Mouse (Mus musculus) mouse trophoblast stem cell (cell line): ENCODE results near the gene Tmem203.

ENCODE experiments used
- in situ Hi-C, 2 experiments: fragments of 300-500 bp; cut with MseI, MboI; formaldehyde crosslinking; loops; 2 replicates in 1 of 2; 3 replicates in 1 of 2; pipeline ENCODE4 v1.15.1; 2025

The Tmem203 gene

DNA sequence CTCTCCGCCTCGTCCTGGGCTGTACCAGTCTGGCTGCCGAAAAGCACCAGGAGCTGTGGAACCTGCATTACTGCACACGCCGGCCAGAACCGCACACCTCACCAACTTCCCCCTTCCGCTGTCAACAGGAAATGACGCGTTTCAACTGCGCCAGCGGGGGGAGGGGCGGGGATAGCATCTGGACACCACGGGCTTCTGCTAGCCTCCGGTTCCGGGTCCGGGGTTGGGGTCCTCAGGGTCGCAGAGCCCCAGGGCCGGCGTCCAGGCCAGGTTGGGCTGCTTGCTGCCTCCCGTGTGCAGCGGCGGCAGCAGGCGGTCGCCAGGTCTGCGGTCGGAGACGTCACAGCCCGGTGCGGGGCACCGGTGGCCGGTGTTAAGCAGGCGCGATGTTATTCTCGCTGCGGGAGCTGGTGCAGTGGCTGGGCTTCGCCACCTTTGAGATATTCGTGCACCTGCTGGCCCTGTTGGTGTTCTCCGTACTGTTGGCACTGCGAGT lies at the start of gene Tmem203:
TSS of gene Tmem203 (plus strand) at position 156 of the 496 bp plus-strand sequence.
- in situ Hi-C loops = no loop called here

DNA sequence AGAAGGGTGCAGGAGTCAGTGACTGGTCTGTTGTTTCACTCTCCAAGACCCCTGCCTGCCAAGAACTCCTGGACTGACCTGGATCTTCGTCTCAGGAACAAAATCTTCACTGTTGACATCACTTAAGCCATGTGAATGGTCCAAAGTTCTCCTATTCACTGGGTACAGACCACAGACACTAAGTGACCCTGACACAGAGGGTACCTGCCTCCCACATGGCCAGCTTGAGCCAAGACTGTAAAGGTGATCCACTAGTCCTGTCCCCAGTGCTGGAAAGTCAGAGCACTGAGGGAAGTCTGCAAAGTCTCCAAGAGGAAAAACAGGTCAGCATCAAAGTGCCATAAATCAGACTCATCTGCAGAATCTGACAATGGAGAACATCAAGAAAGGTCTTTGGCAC lies 47.6 kb upstream of the Tmem203 start:
- in situ Hi-C loops = no loop called here

DNA sequence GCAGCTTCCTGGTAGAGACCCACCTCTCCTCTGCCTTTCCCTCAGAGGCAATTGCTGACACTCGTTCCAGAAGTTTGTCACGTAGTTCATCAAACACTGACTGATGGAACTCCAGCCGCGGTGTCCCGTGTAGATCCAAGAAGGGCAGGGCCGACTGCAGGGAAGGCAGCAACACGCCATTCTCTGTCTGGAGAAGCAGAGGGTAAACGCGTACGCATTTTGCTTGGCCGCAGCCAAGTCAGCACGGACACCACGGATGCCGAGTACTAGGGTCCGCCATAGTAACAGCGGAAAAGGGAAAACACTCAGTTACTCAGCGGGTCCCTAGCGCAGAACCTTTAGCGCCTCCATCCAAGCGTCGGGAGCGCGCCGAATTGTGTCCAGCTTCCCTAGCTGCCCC lies 44.6 kb upstream of the Tmem203 start:
- in situ Hi-C loops = no loop called here

DNA sequence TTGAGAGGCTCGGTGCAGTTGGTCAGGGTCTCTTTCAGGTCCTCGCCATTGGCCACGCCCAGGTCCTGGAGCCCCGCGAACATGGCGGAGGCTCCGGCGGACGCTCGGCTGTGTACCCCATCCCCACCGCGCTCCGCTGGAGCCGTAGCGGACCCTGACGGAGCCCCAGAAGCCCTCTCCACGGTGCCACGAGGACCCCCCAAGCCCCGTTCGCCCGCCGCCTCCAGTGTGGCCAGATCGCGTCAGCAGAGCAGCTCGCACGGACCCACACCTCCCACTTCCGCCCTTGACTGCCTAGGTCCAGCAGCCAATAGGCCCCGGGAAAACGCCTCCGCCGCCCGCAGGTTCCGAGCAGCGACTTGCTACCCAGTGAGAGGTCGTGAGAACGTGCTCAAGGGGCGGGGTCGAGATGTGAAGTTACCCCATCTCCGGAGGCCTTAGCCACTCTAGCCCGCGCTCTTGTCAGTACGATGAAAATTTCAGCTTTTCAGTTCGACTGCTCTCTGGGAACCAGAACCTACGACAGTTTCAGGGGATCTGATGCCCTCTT lies 44.0 kb upstream of the Tmem203 start, which contains the start of gene Nelfb:
TSS of gene Nelfb (minus strand) at position 369 of the 550 bp plus-strand sequence.
- in situ Hi-C loops = no loop called here

DNA sequence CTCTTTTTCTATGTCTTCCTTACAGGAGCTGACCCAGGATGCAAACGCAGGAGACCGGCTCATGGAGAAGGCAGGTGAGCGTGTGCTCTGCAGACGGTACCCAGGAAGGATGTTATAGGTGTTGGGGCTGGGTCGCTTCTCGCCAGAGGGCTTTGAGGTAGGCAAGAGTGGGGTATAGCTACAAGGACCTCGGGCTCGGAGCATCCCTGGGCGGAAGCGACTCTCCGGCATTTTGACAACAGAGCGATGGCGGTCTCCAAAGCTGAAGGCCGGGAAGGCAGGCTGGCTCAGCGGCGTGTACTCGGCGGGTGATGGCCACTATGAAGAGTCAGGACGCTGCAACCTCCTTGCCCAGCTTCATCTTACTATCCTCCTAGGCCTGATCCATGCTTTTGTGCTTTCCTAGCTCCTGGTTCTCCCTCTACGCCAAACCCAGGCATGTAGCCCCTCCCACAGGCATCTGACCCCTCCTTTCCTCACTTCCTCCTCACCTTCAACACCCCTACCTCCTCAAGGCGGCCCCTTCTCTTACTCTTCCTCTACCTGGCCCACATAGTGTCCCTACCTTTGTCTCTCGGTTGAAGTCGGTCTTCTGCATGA lies 41.9 kb upstream of the Tmem203 start:
- in situ Hi-C loops = no loop called here

DNA sequence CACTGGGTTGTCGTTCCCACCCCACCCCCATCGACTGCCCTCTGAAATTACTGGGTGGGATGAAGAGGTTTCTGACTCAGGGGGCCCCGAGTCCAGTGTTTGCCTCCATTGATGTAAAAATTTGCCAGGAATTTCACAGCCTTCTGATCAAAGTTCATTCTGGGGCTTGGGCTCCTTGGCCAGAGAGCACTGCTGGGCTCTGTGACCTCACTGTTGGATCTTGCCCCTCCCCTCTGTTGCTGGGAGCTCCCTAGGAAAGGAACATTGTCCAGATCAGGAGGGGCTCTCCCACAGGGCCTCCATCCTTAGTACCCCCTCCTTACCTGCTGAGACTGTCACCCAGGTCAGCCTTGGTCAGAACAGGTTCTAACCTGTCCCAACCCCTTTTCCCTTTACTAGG lies 40.8 kb upstream of the Tmem203 start, which contains the start of gene Stpg3:
TSS of gene Stpg3 (minus strand) at position 194 of the 400 bp plus-strand sequence.
- in situ Hi-C loops = no loop called here

DNA sequence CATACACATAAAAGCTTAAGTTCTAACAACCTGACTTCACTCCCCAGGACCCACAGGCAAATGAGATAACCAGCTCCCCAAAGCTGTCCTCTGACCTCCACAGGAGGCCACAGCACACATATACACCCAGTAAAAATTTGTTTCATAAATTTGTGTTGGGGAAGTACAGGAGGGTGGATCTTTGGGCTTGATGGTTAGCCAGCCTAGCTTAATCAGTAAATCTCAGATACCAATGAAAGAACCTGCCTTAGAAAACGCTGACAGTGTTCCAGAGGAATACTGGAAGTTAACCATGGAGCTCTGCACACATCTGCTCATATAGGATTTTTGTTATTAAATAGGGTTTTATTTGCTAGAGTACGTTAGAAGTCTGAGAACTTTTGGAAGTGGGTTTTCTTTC lies 37.6 kb upstream of the Tmem203 start:
- in situ Hi-C loops = no loop called here

DNA sequence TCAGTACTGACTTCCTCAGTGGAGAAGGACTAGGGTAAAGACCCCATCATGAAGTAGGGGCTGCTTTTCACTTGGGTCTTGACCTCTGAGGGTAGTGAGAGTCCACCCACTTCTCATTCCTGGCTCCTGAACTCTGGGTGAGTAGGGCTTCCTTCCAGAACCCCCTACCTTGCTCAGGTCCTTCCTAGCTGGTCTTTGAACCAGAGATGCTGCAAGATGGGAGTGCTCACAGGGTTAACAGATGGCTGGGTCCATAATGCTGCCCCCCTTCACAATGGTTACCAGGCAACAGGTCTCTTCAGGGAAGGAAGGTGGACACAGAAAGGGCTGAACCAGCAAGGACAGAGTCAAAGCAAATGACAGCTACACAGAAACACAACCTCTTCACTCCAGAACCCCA lies 36.8 kb upstream of the Tmem203 start, which contains the start of gene Fam166a:
TSS of gene Fam166a (plus strand) at position 301 of the 400 bp plus-strand sequence.
- in situ Hi-C loops = no loop called here

DNA sequence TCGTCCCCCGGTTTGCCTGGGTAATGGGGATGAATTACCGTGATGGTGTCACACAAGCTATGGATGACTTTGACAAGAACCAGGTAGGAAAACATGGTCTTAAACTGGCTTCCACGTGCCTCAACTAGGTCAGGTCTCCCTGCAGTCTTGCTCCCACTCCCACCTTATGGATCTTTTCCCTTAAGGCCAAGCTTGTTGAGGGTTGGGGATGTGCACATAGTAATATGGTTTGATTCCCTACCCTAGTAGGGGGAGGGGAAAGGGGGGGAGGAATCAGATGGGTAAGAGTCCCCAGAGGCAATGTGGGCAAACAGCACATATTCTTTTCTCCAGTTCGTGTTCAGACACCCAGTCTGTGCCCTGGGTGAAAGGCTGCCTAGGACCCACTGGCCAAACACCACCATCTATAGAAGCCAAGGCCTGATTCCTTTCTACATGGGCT lies 33.9 kb upstream of the Tmem203 start:
- in situ Hi-C loops = no loop called here

DNA sequence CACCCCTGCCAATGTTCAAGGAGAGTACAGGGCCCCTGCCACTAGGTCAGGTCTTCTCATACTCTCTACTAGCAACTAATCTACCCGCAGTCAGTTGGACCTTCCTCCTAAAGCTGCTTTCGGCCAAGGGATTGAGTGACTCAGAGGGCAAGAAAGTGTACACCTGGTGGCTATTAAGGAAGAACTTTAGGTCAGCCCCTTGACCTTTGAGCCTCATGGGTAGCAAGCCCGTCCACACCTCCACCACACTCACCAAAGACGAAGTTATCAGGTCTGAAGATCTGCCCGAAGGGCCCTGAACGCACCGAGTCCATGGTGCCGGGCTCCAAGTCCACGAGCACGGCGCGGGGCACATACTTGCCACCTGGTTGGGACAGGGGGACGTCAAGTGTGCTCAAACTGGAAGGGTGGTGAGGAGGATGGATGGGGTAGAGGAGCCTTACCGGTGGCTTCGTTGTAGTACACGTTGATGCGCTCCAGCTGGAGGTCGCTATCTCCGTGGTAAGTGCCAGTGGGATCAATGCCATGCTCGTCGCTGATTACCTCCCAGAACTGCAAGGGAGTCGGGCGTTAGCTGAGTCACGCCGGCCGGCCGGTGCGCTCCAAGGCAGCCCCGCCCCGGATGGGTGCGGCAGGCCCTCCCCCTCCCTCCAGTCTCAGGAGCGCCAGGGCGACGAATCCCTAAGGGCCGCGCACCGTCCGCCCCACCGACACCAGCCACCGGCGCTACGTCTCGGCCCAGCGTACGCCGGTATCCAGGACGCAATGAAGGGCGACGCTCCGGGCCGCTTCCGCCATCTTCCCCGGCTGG lies 31.4 kb upstream of the Tmem203 start:
- in situ Hi-C loops = no loop called here

DNA sequence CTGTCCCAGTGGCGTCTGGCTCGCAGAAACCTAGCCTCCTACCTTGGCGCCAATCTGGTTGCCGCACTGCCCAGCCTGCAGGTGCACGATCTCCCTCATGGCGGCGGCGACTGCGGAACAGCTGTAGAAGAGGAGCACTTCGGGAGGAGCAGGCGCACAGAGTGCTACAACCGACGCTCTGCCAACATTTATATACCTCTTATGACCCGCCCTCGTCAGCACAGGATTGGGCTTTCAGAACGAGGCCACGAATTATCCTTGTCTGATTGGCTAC lies 30.8 kb upstream of the Tmem203 start, which contains the start of gene Tubb4b:
TSS of gene Tubb4b (minus strand) at position 211 of the 274 bp plus-strand sequence.
- in situ Hi-C loops = no loop called here

DNA sequence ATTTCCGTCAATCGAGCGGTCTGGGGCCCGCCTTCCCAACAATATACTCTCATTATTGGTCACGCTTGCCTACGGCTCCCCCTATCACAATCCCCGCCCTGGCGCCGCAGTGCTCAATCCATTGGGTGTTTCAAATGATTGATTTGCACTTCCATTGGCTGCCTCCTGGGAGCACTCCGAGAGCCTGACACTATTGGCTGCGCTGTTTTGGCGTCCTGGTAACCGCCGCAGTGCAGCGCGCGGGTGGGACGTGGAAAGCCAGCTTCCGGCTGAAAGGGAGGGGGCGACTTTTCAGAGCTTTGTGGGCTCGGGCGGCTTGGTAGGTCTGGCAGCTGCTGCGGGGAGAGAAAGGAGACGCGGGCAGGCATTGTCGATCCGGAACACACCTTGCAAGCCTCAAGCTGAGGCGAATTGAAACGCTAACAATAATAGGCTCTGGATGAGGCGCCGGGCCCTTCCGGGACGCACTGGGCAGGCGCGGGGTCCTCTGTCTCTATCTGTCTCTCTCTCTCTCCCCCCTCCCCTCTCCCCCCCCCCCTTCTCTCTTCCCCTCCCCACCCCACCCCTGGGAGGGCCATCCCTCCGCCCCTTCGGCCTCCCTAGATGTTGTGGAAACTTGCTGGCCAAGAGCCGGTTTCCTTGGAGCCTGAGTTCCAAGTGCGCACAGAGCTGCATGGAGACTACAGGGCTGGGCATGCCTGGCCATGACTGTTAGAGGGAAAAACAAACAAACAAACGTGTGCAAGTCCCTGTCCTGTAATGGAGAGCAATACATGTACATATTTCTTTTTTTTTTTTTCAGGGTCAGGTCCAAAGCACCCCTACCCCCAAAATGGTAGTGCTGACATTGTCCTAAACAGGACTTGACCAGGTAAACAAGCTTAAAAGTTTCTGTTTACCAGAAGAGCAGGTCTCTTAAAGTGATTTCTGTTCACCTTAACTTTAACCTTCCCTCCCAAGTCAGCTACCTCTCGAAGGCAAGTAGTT lies 30.2 kb upstream of the Tmem203 start:
- in situ Hi-C loops = no loop called here

DNA sequence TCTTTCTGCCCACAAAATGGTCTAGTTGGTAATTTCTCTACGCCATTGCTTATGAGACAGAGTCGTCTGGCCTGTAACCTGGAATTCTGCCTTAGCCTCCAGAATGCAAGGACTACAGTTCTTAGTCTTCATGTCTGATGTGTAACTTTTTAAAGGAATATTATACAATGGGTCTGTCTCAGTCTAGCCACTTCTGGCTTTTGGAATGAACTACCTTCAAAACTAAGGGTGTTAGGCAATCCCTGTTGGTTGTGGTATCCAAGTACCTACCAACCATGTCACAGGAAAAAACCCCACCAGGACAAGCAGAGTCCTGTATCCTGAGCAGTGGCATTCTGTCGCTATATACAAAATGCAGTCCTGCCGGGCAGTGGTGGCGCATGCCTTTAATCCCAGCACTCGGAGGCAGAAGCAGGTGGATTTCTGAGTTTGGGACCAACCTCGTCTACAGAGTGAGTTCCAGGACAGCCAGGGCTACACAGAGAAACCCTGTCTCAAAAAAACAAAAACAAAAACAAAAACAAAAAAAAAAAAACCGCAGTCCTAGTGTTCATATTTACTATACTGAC lies 29.3 kb upstream of the Tmem203 start:
- in situ Hi-C loops = no loop called here

DNA sequence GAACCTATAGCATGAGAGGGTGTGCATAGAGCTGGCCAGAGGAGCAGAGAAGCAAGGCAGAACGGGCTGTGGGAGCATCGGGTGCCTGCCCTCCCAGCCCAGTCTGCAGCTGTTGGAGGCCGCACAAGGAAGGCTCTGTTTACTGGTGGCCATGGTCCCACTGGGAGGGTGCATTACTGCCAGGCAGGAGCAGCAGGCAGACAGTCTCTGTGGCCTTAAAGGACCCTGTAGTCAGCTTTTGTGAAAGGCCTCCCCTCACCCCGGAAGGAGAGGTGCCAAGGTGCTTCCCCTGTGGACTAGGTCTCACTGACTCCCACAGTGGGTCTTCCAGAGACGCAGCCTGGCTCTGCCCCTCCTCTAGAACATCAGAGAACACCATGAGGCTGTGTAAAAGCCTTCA lies 28.4 kb upstream of the Tmem203 start:
- in situ Hi-C loops = no loop called here

DNA sequence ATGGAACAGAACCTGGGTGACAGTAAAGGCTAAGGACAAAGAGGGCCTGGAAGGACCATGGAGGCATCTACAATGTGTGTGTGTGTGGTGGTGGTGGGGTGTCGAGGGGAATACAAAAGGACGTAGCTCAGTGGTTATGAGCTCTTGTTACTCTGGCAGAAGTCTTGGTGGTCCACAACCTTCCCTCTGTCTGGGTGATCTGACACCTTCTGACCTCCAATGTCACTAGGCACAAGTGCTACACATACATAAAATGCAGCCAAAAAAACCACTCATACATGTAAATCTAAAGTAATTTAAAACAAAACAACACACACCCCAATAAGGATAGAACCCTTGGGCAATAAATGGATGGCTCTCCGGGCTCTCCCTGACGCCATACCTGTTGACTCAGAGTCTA lies 27.8 kb upstream of the Tmem203 start:
- in situ Hi-C loops = no loop called here

DNA sequence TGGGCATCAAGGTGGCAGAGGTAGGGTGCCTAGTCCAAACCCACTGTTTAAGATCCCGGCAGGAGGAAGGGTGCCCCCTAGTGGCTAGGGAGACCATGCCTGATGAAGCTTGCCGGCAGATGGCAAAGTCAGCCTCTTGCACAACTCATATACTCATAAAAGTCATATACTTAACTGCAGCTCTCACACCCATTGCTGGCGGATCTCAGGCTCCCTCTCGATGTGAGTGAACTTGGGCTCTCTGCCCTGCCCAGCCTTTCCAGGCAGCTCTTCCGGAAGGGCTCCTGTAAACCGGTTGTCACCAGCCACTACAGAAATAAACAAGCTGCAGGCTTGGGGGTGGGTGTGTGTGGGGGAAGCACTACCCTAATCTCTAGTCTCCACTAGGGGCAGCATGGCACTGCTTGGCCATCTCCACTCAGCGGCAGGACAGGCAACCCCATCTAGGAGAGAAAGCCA lies 26.8 kb upstream of the Tmem203 start:
- in situ Hi-C loops = no loop called here

DNA sequence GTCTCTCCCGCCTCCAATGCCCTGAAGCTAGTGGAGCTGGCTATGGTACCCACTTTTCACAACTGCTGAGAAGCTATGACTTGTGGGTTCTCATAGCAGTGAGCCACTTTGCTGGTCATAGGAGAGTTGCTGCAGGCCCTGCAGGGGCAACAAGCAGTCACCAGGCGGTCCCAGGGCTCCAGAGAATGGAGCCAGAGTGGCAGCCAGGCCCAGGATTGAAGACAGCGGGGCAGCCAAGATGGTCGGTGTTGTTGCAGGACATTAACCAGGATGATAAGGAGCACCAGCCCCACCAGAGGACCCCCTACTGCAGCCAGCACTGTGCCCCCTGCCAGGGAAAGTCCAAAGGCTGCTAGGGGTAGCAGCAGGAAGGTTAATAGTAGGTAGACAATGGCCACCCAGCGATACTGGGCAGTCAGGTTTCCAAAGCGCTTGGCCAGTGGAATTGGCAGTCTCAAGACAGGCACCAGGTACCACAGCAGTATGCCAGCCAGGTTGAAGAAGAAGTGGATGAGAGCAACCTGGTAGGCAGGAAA lies 26.2 kb upstream of the Tmem203 start:
- in situ Hi-C loops = no loop called here

DNA sequence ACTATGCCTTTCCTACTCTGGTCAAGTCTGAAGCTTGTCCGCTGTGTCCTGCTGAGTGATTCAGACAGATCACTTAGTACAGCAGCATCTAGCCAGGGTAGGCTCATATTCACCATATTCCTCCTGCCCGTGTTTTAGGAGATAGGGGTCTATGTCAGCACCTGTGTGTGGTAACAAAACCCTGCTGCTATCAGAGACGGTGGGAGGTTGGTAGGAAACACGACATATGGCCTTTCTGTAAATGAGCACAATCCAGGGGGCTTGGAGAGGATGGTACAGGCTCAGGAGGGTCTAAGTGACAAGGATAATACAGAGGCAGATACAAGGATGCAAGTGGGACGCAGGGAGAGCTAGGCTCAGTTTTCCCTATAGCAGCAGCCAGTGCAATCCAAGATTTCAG lies 25.7 kb upstream of the Tmem203 start:
- in situ Hi-C loops = no loop called here

DNA sequence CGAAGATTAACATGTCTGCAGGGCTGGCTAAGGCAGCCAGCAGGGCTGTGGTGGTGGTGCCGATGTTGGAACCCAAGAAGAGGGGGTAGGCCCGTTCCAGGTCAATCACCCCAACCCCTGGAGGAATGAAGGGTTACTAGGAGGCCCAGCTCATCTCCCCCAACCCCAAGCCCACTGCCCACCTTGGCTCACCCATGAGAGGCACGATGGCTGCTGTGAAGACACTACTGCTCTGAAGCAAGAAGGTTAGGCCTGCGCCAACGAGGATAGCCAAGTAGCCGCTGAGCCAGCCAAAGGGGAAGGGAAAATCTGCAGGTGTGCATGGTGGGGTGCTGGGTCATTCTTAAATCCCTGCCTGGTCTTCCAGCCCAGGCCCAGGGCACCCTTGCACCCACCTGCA lies 24.7 kb upstream of the Tmem203 start:
- in situ Hi-C loops = no loop called here

DNA sequence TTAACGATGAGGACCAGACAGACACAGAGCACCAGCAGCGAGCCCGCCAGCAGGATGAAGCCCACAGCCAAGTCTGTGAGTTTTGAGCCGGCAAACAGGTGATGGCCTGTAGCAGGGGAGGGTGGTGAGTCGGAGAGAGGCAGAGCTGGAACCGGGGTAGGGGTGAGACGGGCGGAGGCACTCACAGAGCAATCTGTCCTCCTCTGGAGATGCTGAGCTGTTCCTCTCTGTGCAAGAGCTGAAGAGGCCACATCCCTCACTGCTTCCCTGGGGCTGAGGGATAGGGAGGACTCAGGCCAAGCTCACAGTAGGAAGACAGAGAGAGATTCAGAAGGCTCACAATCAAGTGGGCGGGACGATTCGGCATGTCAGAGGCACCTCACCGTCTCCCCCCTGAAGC lies 24.2 kb upstream of the Tmem203 start:
- in situ Hi-C loops = no loop called here

DNA sequence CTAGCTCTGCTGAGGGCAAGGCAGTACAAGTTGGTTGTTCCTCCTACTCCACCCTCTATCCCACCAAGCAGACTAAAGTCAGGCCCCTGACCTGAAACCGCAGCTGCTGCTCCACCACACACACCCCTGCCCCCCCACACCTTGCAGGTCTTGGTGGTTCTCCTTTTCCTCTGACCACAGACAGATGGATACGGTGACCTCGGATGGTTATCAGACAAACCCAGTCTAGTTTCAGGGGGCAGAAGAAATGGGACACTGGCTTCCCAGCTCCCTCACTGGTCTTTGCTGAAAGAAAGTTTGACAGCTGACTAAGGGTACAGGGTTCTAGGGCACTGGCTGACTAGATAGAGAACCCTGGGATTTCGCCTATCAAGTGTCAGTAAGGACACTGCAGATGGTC lies 21.8 kb upstream of the Tmem203 start:
- in situ Hi-C loops = no loop called here
